16 mouse cellular contexts compared by ENCODE assay signal in the genomic region with DNA sequence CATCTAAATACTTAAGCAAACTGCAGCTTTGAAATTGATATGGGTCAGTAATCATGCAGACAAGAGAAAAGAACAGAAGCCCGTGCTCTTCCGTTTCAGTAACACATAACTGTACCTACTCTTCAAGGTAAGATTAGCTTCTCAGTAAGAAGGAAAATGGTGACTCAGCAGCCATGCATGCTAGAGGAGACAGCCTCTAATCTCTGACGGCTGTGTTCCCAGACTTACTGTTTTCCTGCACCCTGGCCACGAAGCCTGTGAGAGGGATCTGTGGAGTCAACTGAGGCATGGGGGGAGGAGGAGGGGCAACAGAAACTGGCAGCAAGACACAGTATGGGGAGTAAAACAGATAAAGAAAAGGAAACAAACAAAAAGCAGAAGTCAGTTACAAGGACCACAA. TPM values are rescaled to one million over a fixed set of nuclear protein-coding genes. Genes with fewer than 3 reads are reported as not detected.
DNase-seq lines count a peak whose midpoint lies in the region; ATAC-seq and TF ChIP-seq lines count a peak whose summit lies in the region.
"Had no signal": no experiment of that assay in that cellular context is flagged by ENCODE, and none has a peak within 500 bp of the region (broad histone marks: within the 10 kb centered on the region; RNA-seq: fewer than 3 reads in every experiment).

No protein-coding gene starts in this region.

- no peaks in the 10 kb centered on the region for H3K4me1 ChIP-seq in heart, postnatal 0 days (ENCODE audit: control insufficient read depth, insufficient read depth)
- peaks cover 4% of the 10 kb centered on the region; the same call in 1 of the 2 replicates for H3K4me1 ChIP-seq in heart, embryonic 12.5 days (replicated peaks)
- H3K4me1 ChIP-seq in G1E (ENCODE audit: insufficient read depth, low read depth, low read length) = peaks cover 3% of the 10 kb centered on the region
- H3K4me1 ChIP-seq in intestine, embryonic 16.5 days (ENCODE audit: control insufficient read depth, insufficient read depth, low read length) = no peaks in the 10 kb centered on the region
- H3K4me1 ChIP-seq: hindbrain, embryonic 12.5 days; neural tube, embryonic 13.5 days had no signal

- 19% methylated on average over 4 of the region's 4 CpGs for WGBS in heart, postnatal 0 days
- 15% methylated on average over 4 of the region's 4 CpGs for WGBS in heart, embryonic 12.5 days
- WGBS in intestine, embryonic 16.5 days = 54% methylated on average over 4 of the region's 4 CpGs

- peaks cover 11% of the 10 kb centered on the region for H3K36me3 ChIP-seq in heart, postnatal 0 days (replicated peaks; ENCODE audit: control insufficient read depth, insufficient read depth, low read length)
- peaks cover 7% of the 10 kb centered on the region for H3K36me3 ChIP-seq in heart, embryonic 12.5 days
- H3K36me3 ChIP-seq in G1E (replicated peaks) = peaks cover 39% of the 10 kb centered on the region
- H3K36me3 ChIP-seq in intestine, embryonic 16.5 days (ENCODE audit: control insufficient read depth, insufficient read depth, low read length) = no peaks in the 10 kb centered on the region

- no peak for TF ChIP-seq CTCF in heart, postnatal 0 days (IDR thresholded peaks at IDR 0.05; ENCODE audit: low read depth)
- no peak for TF ChIP-seq CTCF in G1E (IDR thresholded peaks at IDR 0.05; ENCODE audit: low read depth, low read length)

- no peak overlapping the region for H3K4me2 ChIP-seq in heart, postnatal 0 days (ENCODE audit: low read depth, low read length)
- H3K4me2 ChIP-seq in heart, embryonic 12.5 days = no peak overlapping the region
- no peak overlapping the region for H3K4me2 ChIP-seq in intestine, embryonic 16.5 days (ENCODE audit: low read depth, low read length)
- H3K4me2 ChIP-seq: hindbrain, embryonic 12.5 days; midbrain, embryonic 11.5 days; neural tube, embryonic 13.5 days had no signal

- H3K27me3 ChIP-seq in heart, postnatal 0 days (ENCODE audit: control insufficient read depth, insufficient read depth, low read length) = no peaks in the 10 kb centered on the region
- H3K27me3 ChIP-seq in heart, embryonic 12.5 days (replicated peaks) = no peaks in the 10 kb centered on the region
- no peaks in the 10 kb centered on the region for H3K27me3 ChIP-seq in G1E (ENCODE audit: insufficient read depth, low read length)
- no peaks in the 10 kb centered on the region for H3K27me3 ChIP-seq in intestine, embryonic 16.5 days (replicated peaks; ENCODE audit: control insufficient read depth, insufficient read depth, low read length)
- H3K27me3 ChIP-seq: hindbrain, embryonic 12.5 days; neural tube, embryonic 13.5 days had no signal

- H3K4me3 ChIP-seq in heart, postnatal 0 days (ENCODE audit: low read depth, low read length) = no peak overlapping the region
- no peak overlapping the region for H3K4me3 ChIP-seq in heart, embryonic 12.5 days
- H3K4me3 ChIP-seq in G1E (ENCODE audit: low read depth, low read length) = no peak overlapping the region
- no peak overlapping the region for H3K4me3 ChIP-seq in intestine, embryonic 16.5 days (ENCODE audit: low read length)
- H3K4me3 ChIP-seq: hindbrain, embryonic 12.5 days; neural tube, embryonic 13.5 days had no signal

- no peak for TF ChIP-seq EP300 in heart, postnatal 0 days (IDR thresholded peaks at IDR 0.05; ENCODE audit: low read depth)

- H3K9ac ChIP-seq in heart, postnatal 0 days (replicated peaks; ENCODE audit: low read depth, low read length) = no peak overlapping the region
- H3K9ac ChIP-seq in heart, embryonic 12.5 days = no peak overlapping the region
- H3K9ac ChIP-seq in intestine, embryonic 16.5 days (ENCODE audit: low read depth, low read length) = no peak overlapping the region
- H3K9ac ChIP-seq: hindbrain, embryonic 12.5 days; neural tube, embryonic 13.5 days had no signal

- no peaks in the 10 kb centered on the region for H3K9me3 ChIP-seq in heart, postnatal 0 days (replicated peaks; ENCODE audit: control insufficient read depth, low read length)
- H3K9me3 ChIP-seq in heart, embryonic 12.5 days (replicated peaks) = no peaks in the 10 kb centered on the region
- H3K9me3 ChIP-seq in G1E (replicated peaks) = no peaks in the 10 kb centered on the region
- H3K9me3 ChIP-seq in intestine, embryonic 16.5 days (ENCODE audit: control insufficient read depth, low read length) = no peaks in the 10 kb centered on the region
- H3K9me3 ChIP-seq: hindbrain, embryonic 12.5 days; neural tube, embryonic 13.5 days had no signal

- no peak for ATAC-seq in heart, postnatal 0 days (ENCODE audit: insufficient read depth, low read depth)
- ATAC-seq in heart, embryonic 12.5 days (ENCODE audit: insufficient number of reproducible peaks, low FRiP score) = no peak
- peak; percentile 8; the same call in 1 of the 2 replicates for ATAC-seq in G1E (ENCODE audit: extremely low read depth, insufficient number of reproducible peaks, low FRiP score, poor library complexity, severe bottlenecking)
- no peak for ATAC-seq in intestine, embryonic 16.5 days
- ATAC-seq: CD4-positive, CD25-positive, alpha-beta regulatory T cell, adult 4 months; inflammation-experienced regulatory T-cells, adult 6 months; lung, postnatal 0 days had no signal

- H3K27ac ChIP-seq in heart, postnatal 0 days (ENCODE audit: low read depth) = peak overlapping the region; percentile 25; the same call in 1 of the 2 replicates
- no peak overlapping the region for H3K27ac ChIP-seq in heart, embryonic 12.5 days (ENCODE audit: poor library complexity, severe bottlenecking)
- H3K27ac ChIP-seq in intestine, embryonic 16.5 days (ENCODE audit: low read length) = no peak overlapping the region
- H3K27ac ChIP-seq: hindbrain, embryonic 12.5 days; neural tube, embryonic 13.5 days had no signal

- peak; percentile 6 for DNase-seq in heart, postnatal 0 days (ENCODE audit: low spot score)
- DNase-seq in G1E (ENCODE audit: low spot score) = no peak
- DNase-seq in c-Kit-positive CD71-positive TER-119-negative erythroid progenitor cells, embryonic 14.5 days (ENCODE audit: low read depth) = peak; percentile 41
- DNase-seq in retina, postnatal 1 day = peak; percentile 11
- DNase-seq in layer of hippocampus, adult 8-10 months (ENCODE audit: low spot score in 2 of 2) = no peak
- DNase-seq: cerebellum, adult 9-10 months; kidney, adult 9 months; thymus, postnatal 4 days had no signal

RNA-seq across cellular contexts. Expression of a gene that starts 54.6 kb away (rescaled TPM):
- 22.4 and 28.9 TPM in 2 replicates for total RNA-seq in heart, postnatal 0 days (2014; rRNA removed; ENCODE audit: low replicate concordance)
- 32.7 and 33.0 TPM in 2 replicates for polyA plus RNA-seq in heart, postnatal 0 days (2015; fragmentation: Nextera tagmentation; extraction: Ambion mirVana)
- 32.1 and 34.3 TPM in 2 replicates for polyA plus RNA-seq in heart, embryonic 12.5 days (2016; fragmentation: Nextera tagmentation; extraction: Ambion mirVana)
- total RNA-seq in G1E (2014; fragmentation: Nextera tagmentation) = 19.6 and 31.6 TPM in 2 replicates
- 21.9 and 25.7 TPM in 2 replicates for total RNA-seq in G1E (2017)
- polyA plus RNA-seq in G1E (2012) = 13.5 and 13.7 TPM in 2 replicates
- 10 to 100 TPM; 18.2 to 24.1 (median 21.7) TPM for total RNA-seq in layer of hippocampus, adult 8-10 months (2022)
- polyA plus RNA-seq in intestine, embryonic 16.5 days (2015; fragmentation: Nextera tagmentation; extraction: Ambion mirVana) = 39.5 and 40.5 TPM in 2 replicates

Comparison
In these comparisons a context has a peak if more than half of its experiments do, and no peak if none do; other contexts are left out.
1. DNase-seq: peak in heart, postnatal 0 days (single experiment), c-Kit-positive CD71-positive TER-119-negative erythroid progenitor cells, embryonic 14.5 days (single experiment) and retina, postnatal 1 day (single experiment); none in G1E (single experiment) and layer of hippocampus, adult 8-10 months (0 of 2).